Mouse (Mus musculus) urinary bladder, postnatal 4 days (tissue): ENCODE measurements around the gene Bicdl1.
A peak's percentile ranks its signal among the peaks of the same experiment; 100 is the strongest.

Experiments used
- DNase-seq, 2 experiments: peaks; one replicate each; pipeline ENCODE4 v3.0.0; 2021 to 2022; ENCODE audit warnings: low spot score in 2 of 2

Bicdl1 gene

DNA sequence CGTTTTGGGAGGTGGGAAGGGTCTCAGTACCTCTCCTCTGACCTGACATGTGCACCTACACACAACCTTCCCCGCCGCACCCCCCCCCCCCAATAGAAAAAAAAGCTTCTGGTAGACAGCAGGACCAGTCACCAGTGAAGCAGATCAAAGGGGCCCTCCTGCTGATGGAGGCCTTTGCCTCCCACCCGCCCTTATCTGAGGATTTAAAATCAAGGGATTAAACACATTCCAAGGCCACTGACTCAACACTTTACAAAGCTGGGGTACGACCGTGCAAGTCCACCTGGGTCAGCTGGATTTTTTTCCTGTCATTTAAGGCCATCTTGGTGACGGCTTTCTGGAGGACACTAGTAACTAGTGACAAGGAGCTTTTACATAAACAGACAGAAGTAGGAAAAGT, 63.5 kb downstream of the Bicdl1 start:
- no peak for DNase-seq

DNA sequence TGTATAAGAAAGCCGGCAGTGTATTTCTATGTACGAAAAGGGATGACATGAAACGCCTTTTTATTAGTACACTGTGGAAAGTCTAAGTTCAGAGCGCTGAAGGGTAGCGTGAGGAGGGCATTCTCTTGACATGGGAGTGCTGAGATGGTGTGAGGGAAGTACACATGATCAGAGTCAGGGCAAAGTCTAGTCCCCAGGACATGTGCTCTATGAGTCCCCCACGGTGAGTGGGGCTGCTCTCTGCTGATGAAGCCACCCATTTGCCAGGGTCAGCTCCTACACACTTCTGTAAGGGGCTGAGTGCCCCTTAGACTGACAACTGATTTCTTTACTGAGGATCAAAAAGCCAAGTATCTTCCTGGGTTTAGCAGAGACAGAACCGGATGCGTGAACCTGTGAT, 64.2 kb downstream of the Bicdl1 start:
- DNase-seq: no peak

DNA sequence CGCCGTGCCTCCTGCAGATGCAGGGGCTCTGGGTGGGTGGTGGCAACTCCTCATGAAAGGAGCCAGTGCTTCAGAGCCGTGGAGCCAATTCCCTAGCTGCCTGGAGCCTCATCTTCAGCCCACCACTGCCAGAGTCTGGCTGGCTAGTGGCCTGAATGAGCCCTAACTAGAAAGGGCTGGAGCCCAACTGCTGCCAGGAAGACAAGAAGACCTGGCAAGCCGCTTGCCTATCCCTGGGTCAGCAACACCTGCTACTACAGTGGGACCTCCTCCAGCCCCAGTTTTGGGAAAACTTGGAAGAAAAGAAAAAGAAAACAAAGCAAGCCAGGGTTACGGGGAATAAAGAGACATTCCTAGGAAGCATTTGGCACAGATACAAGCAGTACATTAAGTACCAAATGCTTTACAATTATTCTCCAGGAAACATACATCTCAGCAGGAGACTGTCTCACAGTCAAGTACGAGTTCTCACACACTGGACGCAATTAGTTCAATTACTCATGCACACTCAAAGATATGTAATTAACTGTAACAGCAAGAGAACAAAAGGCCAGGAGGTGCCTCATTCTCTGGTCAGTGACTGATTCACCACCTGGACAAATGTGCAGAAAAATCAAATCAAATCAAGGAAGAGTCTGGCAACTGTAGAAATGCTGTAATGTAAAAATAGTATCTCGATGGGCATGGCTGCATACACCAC, 64.9 kb downstream of the Bicdl1 start:
- no peak for DNase-seq

DNA sequence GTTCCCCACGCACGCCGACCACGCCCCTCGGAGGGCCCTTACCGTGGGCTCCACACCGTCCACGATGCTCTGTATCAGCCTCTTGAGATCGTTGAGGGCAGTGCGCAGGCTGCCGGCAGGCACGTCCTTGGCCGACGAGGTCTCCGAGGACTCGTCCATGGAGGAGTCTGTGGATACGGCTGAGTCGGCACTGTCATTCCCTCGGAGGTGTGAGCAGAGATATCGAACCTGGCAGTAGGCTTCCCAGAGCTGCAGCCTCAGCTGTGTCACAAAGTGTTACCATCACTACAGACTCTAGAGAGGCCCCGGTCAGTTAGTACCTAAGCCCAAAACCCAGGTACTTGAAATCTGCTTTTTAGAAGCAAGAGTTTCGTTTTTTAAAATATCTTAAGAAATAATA, 68.8 kb downstream of the Bicdl1 start:
- no peak for DNase-seq

DNA sequence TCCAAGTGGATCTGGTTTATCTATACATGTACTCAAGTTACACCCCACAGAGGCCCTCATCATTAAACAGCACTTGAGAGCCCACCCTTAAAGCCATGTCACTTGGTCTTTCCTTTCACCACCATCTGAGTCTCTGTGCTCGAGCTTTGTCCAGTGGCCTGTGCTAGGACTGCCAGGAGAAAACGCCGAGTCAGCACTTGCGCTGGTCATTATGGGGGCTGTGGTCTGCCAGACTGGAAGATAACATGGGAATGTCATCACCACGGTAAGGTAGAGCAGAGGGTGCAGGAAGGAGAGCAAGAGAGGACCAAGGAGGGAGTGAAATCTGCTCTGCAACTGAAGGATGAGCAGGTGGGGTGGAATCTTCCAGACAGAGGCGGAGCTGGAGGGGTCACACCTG, 73.1 kb downstream of the Bicdl1 start:
- DNase-seq: no peak

DNA sequence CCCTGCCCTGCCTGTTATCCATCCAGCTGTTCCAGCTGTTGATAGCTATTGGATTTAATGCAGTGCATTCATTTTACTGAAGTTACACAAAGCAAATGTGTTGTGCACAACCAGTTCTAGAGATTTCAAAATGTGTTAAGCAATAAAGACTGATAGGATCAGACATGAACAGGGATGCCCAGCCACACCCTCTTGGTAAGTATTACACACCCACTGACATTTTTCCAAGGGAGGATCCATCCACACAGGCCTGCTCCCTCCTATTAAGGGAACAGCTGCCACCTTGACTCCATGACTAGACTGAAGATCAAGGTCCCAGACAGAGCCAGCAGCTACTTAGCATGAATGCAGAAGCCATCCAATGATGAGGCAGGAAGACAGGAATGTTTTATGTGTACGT, 74.2 kb downstream of the Bicdl1 start:
- DNase-seq: no peak

DNA sequence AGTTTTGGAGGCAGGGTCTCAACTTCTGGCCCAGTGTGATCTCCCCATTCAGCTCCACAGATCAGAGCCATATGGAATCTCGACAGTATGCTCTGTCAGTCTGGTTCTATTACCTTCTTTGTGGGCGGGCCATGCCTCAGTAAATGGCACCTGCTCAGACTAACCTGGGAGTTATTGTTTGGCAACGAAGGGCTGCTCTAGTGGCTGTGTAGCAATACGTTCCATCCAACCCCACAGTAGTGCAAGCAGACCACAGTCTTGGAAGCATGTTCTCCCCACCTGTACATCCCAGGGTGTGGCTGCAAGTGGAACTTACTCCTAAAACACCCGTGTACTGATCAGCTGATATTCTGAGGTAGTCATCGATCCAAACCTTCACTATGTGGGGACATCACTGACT, 74.7 kb downstream of the Bicdl1 start:
- no peak for DNase-seq

DNA sequence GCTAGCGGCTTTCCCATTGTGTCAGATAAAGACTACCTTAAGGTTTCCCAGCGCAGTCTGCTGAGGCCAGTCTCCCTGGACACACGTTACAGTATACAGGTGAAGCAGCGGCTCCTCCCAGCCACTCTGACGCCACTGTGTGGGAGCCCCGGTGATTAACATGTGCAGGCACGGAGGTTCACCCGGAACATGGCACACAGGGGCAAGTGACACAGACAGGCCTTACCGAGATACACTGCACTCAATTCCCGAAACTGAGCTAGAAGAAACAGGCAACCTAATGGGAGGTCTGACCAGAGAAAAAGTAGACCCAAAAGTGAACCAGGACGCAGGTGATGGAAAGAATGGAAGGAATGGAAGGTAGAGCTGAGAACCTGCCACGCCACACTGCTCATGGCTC, 77.6 kb downstream of the Bicdl1 start:
- no peak for DNase-seq

DNA sequence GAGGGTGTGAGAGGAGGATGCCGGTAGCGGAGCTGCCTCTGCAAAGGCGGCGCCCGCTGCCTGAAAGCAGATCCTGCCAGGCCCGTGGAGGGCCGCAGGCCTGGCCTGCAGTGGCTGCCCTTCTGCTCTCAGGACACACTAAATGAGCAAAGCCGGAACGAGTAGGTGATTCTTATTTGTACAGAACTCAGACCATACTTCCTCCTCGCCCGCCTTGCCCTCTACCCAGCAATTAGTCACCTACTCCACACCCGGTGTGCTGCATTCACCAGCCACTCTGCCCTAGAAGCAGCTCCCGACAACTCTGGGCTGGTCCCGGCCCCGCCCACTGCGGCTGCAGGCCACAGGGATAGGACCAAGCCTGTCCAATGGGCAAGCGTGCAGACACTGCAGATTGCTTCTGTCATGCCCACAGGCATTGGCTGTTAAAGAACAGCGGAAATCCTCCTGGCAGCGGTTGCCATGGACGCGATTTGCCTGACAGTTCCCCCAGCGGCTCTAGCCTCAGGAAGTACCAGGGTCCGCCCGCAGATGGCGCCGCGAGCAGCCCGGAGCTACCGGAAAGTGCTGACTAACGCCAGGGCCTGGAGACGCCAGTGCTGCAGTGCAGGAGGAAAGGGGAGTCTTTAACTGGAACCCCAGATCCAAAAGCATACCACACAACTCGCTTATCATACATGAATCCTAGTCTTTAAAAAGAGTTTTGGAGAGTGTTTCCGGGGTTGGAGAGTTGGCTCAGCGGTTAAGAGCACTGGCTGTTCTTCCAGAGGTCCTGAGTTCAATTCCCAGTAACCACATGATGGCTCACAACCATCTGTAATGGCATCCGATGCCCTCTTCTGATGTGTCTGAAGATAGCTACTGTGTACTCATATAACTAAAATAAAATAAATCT, 78.5 kb downstream of the Bicdl1 start:
- peak; percentile 99 for DNase-seq

DNA sequence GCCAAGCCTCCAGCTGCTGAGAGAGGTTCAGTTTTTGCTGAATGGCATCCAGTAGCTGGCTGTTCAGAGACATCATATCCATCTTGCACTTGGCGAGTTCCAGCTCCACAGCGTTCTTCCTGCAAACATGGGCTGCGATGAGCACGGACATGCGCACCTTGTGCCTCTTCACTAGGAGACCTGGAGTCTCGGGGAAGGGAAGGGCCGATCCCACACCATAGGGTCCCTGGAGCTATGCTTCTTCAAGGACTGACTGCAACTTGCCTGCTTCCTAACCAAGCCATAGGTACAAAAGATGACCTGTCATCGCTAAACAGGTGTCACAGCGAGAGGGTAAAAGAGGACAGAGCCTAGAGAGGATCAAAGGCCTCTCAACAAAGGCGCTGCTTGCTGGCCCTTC, 79.6 kb downstream of the Bicdl1 start:
- DNase-seq: no peak

DNA sequence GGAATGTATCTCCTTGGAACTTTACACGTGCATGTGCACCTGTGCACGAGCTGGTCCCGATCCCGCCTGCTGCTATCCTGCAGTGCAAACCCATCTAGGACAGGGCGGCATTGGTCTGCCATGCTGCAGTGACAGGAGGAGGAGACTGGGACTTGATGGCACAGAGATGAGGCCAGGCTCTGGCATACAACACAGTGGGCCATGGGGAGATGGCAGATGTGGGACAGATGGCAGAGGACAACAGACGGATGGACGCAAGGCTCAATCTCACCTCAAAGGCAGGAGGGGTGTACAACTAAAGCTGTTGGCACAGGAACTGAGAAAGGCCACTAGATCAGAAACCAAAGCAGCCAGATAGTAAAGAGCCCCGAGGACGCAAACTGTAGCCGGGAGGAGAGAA, 80.5 kb downstream of the Bicdl1 start:
- DNase-seq: no peak

DNA sequence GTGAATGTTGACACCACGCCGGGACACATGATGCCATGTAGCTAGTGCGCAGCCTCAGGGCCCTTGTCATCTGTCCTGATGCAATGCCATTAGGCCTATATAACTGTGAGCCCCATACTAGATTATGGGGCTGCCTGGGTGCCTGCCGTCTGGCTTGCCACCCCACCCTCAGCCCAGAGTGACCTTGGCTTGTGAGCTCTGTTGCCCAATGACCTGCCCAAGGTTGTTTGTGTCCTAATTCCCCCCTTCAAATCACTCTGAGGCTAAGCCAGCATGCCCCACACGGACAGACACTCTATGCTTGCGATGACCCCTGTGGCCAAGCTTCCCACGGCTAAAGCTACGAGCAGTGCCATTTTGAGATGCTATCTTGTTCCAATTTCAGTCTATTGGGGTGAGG, 81.7 kb downstream of the Bicdl1 start:
- DNase-seq: no peak

DNA sequence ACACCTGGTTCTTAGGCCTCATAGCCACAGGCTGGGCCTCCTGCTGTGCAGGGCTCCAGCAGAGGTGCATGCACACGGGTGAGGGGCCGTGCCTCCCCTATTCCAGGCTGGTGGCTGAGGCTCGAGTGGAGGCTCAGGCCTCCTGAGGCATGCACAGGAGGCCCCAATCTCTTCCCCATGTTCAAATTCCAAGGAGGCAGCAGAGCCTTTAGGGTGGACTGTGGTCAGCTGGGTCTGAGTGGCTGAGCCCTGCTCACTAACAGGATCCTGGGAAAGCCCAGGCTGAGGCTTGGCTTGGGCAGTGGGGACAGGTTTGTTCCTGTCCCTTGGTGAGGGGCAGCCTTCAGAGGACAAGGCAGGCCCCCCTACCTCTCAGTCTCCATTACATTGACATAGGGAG, 82.5 kb downstream of the Bicdl1 start:
- DNase-seq: no peak

DNA sequence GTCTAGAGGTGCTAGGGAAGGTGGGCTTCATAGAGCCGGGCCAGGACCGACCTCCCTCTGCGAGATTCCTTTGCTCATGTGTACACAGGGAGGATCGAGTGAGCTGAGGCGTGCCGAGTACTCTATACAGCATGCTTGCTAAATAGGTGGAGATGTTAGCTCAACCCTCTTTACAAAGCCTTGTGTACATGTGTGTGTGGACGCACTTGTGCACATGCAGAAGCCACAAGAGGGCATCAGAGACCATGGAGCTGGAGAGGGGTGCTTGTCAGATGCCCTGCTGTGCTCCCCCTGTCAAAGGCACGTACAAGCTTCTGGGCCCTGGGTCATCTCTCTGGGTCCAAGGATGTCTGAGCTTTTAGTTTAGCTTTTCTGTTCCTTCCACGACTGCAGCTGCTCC, 87.2 kb downstream of the Bicdl1 start:
- DNase-seq: no peak

DNA sequence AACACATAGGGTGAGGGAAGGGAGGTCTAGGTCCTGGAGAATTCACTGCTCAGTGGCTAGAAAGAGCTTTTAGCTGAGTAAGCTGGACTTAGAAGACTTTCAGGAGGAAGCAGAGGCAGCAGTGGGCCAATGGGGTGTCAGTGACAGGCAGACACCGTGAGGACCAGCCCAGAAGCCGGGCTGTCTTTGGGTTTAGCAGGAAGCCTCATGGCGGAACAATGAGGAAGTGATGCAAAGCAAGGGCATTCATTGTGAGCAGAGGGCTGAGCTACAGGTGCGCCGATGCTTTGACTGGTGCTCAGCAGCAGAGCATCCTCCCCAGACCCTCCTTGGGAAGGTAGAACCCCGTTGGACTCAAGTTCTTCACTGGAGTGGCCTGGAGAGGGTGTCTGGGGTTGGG, 95.9 kb downstream of the Bicdl1 start:
- no peak for DNase-seq

DNA sequence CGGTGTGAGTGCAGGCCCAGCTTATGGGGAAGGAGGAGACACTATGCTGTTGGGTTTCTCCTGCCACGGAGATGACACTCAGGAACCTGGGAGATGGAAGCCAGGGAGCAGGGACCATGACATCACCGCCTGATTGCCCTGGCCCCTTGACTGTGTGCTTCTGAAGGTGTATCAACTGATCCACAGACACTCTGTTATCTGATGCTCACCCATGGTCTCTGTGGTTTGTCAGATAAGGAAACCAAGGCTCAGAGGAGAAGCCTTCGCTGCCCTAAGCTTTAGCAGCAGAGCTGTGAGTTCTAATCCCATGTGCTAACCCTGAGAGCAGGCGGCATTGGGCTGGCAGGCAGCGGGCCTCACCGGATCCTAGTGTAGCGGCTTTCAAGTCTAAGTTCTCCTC, 97.4 kb downstream of the Bicdl1 start:
- no peak for DNase-seq

DNA sequence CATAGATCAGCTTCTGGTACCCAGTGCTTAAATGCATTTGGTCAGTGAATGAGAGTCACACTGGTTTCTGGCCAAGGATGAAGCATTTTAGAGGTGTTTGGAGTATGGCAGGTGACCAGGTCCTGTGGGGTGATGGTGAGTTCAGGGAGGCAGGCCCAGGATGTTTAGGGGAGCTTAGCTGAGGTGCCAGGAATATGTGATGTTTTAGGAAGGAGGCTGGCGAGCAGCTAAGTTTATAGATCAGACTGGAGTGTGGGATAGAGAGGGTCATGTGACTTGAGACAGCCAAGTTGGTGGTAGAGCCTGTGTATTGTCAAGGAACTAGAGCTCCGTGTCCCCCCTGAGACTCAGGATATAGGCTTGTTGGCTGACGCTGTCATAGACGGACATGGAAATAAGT, 98.4 kb downstream of the Bicdl1 start:
- DNase-seq: no peak

DNA sequence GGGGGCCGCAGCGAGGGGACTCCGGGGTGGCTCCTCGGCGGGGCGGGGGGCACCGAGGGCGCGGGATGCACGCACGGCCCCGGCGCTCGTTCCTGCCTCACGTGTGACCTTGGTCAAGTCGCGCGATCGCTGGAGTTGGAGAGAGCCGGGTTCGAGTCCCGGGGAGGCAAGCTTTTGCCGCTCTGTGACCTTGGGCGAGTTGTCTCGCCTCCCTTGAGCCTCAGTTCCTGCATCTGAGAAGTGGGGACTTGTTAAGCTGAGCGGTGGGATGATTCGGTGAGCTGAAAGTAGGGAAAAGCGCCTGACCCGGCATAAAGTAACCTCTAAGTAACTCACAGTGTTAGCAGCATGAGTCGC, 99.1 kb downstream of the Bicdl1 start:
- DNase-seq: no peak

DNA sequence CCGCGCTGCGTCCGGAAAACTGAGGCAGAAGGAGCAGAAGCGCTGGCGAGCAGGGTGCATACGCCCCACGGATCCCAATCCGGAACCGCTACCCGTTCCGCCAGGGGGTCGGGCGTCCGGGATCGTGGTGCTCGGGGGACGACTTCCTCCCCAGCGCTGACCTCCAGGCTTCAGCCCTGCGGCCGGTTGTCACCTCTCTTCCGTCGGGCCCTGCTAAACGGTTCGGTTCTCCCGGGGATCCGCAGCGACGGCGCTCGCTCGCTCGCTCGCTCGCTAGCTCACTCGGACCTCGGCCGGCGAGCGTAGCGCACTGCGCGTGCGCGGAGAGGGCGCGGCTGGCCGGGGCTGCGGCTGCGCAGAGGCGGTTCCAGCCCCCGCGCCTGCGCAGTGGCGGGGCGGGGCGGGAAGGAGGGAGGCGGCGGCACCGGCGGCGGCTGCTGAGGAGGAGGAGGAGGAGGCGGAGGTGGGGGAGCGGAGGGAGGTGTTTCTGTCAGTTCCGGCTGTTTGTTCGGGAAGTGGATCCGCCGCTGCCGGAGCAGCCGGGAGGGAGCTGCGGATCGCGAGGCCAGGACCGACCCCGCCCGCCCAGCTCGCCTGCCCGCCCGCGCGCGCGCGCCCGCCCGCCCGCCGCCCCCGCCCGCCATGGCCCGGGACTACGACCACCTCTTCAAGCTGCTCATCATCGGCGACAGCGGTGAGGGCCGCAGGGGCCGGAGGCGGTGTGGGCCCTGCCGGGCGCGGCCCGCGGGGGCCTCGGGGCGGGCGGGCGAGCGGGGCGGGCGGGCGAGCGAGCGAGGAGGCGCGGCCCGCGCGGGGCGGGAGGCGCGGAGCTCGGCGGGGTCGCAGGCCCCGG, 99.7 kb downstream of the Bicdl1 start, which contains the start of gene Rab35:
Gene Rab35 (plus strand): TSS at position 404 of the 853 bp plus-strand sequence.
- peak; percentile 93 to 96 for DNase-seq

DNA sequence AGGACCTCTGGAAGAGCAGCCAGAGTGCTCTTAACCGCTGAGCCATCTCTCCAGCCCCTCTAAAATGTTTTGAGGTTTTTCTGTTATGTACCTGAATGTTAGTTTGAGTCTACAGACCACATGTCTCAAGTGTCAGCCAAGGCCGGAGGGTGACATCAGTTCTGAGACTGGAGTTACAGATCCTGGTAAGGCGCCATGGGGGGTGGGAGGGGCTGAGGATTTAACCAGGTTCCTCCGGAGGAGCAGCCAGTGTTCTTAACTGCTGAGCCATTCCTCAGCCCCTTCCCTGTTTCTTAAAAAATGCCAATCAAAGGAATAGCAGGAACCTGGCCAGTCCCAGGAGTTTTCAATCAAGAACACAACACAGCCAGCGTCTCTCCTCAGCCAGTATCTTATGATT, 101.1 kb downstream of the Bicdl1 start:
- no peak for DNase-seq

DNA sequence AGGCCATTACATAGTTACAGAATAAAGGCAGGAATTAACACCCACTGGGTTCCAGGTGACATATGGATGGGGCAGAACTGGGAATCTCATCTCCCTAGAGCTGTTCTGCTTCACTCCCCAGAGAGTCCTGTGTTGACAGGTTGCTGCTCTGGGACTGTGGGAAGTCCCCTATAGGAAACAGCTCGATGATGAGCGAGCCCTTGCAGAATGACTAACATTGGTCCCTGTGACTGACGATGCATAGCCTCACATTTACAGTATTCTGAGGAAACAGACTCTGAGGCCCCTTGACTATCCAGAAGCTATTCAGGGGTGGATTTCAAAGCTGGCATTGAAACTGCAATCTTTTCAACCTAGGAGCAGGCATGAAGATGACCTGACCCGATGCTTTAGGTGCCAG, 101.7 kb downstream of the Bicdl1 start:
- DNase-seq: no peak

DNA sequence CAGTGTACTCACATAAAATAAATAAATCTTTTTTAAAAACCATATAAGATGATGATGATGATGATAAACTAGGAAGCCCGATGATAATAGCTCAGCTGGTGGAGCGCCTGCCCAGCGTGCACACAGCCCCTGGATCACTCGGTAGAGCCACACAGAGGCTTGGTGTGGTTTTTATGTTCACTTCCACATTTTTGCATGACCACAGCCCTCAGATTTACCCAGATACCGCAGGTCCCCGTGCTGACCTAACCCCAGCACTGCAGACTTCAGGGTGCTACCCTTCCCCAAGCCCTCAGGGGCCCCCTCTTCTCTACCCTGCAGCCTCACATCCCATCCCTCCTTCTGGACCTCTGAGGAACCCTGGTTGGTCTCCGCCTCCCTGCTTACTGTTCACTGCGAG, 103.3 kb downstream of the Bicdl1 start:
- no peak for DNase-seq
